Mouse (Mus musculus) liver, adult 2 months (tissue): ENCODE measurements around the gene Birc2.

Source experiments
- CTCF ChIP-seq: fragments of 200-500 bp; IDR thresholded peaks from 2 replicates; pipeline ENCODE4 v1.5.1; 2011; ENCODE audit warnings: low read depth, low read length, control low read depth
- POLR2A ChIP-seq: fragments of 200-500 bp; IDR thresholded peaks from 2 replicates; pipeline ENCODE4 v1.6.1; 2011; ENCODE audit warnings: low read length, control low read depth; ENCODE audit not compliant: insufficient read depth; ENCODE audit errors: extremely low read depth

DNA sequence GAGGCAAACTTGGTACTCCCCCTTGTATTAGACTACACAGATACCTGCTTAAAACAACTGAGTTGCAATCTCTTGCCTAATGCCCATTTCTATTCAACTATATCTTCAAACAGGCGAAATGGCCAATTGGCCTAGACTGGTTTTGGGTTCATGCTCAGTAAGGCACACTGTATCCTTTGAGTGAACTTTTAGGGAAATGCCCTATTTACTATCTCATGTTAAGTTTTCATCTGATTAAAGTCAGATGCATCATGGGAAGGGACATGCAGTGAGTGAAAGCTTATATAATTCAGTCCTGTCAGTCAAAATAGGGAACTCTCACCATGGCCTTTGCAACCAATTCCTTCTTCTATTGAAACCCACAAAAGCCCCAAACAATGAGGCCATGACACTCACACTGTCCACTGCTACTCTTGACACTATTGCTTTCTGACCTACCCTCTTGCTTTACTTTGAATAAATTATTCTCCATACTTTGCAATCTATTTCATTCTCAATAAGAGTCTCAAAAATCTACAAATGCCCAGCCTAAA lies 9.9 kb upstream of the Birc2 start:
- TF ChIP-seq CTCF = no peak
- no peak for TF ChIP-seq POLR2A
